Mouse (Mus musculus) c-Kit-positive CD71-negative TER-119-negative erythroid progenitor cells, embryonic 14.5 days (primary cell): ENCODE measurements around the gene Isl2.

Experiments
- DNase-seq: peaks from one replicate; pipeline ENCODE4 v3.0.0-alpha.2; 2013; ENCODE audit warnings: low read depth

Isl2 gene

GRCm38 (mm10) chr9:55546176-55547010, 7.9 kb downstream of the Isl2 start:
- DNase-seq = no peak

- DNase-seq = no peak
Measured at GRCm38 (mm10) chr9:55548871-55549270, 10.4 kb downstream of the Isl2 start.

- DNase-seq = no peak
Measured at GRCm38 (mm10) chr9:55549302-55549890, 10.9 kb downstream of the Isl2 start.

- DNase-seq = no peak
Measured at GRCm38 (mm10) chr9:55554986-55555385, 16.5 kb downstream of the Isl2 start.

- no peak for DNase-seq
Measured at GRCm38 (mm10) chr9:55560960-55561359, 22.5 kb downstream of the Isl2 start.

GRCm38 (mm10) chr9:55568466-55569159, 30.1 kb downstream of the Isl2 start:
- no peak for DNase-seq

- DNase-seq = no peak
Measured at GRCm38 (mm10) chr9:55571071-55571470, 32.6 kb downstream of the Isl2 start.

GRCm38 (mm10) chr9:55576571-55576970, 38.1 kb downstream of the Isl2 start:
- DNase-seq = no peak

- no peak for DNase-seq
Measured at GRCm38 (mm10) chr9:55581414-55581813, 42.9 kb downstream of the Isl2 start.

- DNase-seq = no peak
Measured at GRCm38 (mm10) chr9:55586141-55586540, 47.7 kb downstream of the Isl2 start.
